Mouse (Mus musculus) forebrain, embryonic 16.5 days (tissue): Measurements from ENCODE around the gene Rpl15. TPM values are rescaled to one million over a fixed set of nuclear protein-coding genes. Genes with fewer than 3 reads are reported as not detected.
A peak's percentile ranks its signal among the peaks of the same experiment; 100 is the strongest.
"Not testable (repeated sequence)": the region's sequence is repeated elsewhere in the genome, so short reads cannot be mapped to it uniquely, and the experiment has no call there.

Experiments used
- ATAC-seq: fragments of 200-750 bp; cut with Nextera tagmentation; 2 replicates; pipeline ENCODE4 v1.8.0; 2017; ENCODE audit warnings: mild to moderate bottlenecking, moderate library complexity
- H3K27ac ChIP-seq: fragments of 300-500 bp; sonication (generic); 2 replicates; pipeline ENCODE4 v1.5.1; 2014; ENCODE audit warnings: low read length, control low read depth
- H3K27me3 ChIP-seq: fragments of 300-500 bp; sonication (generic); replicated peaks from 2 replicates; pipeline ENCODE4 v1.6.1; 2014; ENCODE audit warnings: low read length; ENCODE audit not compliant: control insufficient read depth, insufficient read depth
- H3K36me3 ChIP-seq: fragments of 300-500 bp; sonication (generic); 2 replicates; pipeline ENCODE4 v1.6.1; 2014; ENCODE audit not compliant: control insufficient read depth, insufficient read depth
- H3K4me1 ChIP-seq: fragments of 300-500 bp; sonication (generic); replicated peaks from 2 replicates; pipeline ENCODE4 v1.6.1; 2014; ENCODE audit warnings: low read length; ENCODE audit not compliant: control insufficient read depth, insufficient read depth
- H3K4me2 ChIP-seq: fragments of 300-500 bp; sonication (generic); 2 replicates; pipeline ENCODE4 v1.6.1; 2014; ENCODE audit warnings: mild to moderate bottlenecking, low read length, control low read depth
- H3K4me3 ChIP-seq: fragments of 300-500 bp; sonication (generic); replicated peaks from 2 replicates; pipeline ENCODE4 v1.5.1; 2014; ENCODE audit warnings: mild to moderate bottlenecking, low read length, control low read depth
- H3K9ac ChIP-seq: fragments of 300-500 bp; sonication (generic); replicated peaks from 2 replicates; pipeline ENCODE4 v1.6.1; 2014; ENCODE audit warnings: low read depth, low read length, control low read depth
- H3K9me3 ChIP-seq: fragments of 300-500 bp; sonication (generic); 2 replicates; pipeline ENCODE4 v1.6.1; 2016; ENCODE audit warnings: low read length; ENCODE audit not compliant: control insufficient read depth
- WGBS: fragments of 180-500 bp; shearing (Covaris S2); extraction: QIAGEN DNeasy Blood & Tissue Kit; methylation state at CpG from one replicate; pipeline ENCODE4 v1.1.7; 2014; 5-methylcytosine and 5-hydroxymethylcytosine counted together
- polyA plus RNA-seq: library from polyadenylated mRNA; unstranded; fragments of >200 nt; fragmentation: Nextera tagmentation; extraction: Ambion mirVana; gene quantifications from 2 replicates; pipeline ENCODE4 v1.2.1, GENCODE M21; 2015

Gene Rpl15
- polyA plus RNA-seq, 1 experiment from 2014 or later: 303 TPM

- WGBS: 96% methylated on average over 2 of the region's 2 CpGs
- H3K4me3 ChIP-seq, H3K9me3 ChIP-seq, H3K4me2 ChIP-seq, H3K27me3 ChIP-seq, H3K9ac ChIP-seq, H3K4me1 ChIP-seq, ATAC-seq, H3K27ac ChIP-seq, H3K36me3 ChIP-seq: not testable (repeated sequence)
Measured at GRCm38 (mm10) chr14:18236496-18237235, 34.5 kb downstream of the Rpl15 start.

- ATAC-seq: no peak
- WGBS: 70% methylated on average over 5 of the region's 5 CpGs
Measured at GRCm38 (mm10) chr14:18233981-18234960, 36.9 kb downstream of the Rpl15 start.

GRCm38 (mm10) chr14:18233076-18233475 is 38.1 kb downstream of the Rpl15 start:
- H3K36me3 ChIP-seq: no peaks in the 10 kb centered on the region
- no peaks in the 10 kb centered on the region for H3K9me3 ChIP-seq
- no peak for ATAC-seq
- WGBS: 70% methylated on average over 2 of the region's 2 CpGs
- H3K27ac ChIP-seq: no peak overlapping the region
- H3K9ac ChIP-seq: no peak overlapping the region
- no peak overlapping the region for H3K4me2 ChIP-seq
- peaks cover 6% of the 10 kb centered on the region; the same call in 1 of the 2 replicates for H3K4me1 ChIP-seq
- H3K27me3 ChIP-seq: no peaks in the 10 kb centered on the region
- no peak overlapping the region for H3K4me3 ChIP-seq

More at GRCm38 (mm10) chr14:18233981-18234960, 36.9 kb downstream of the Rpl15 start:
- H3K9ac ChIP-seq: no peak overlapping the region
- H3K4me3 ChIP-seq: no peak overlapping the region
- H3K4me2 ChIP-seq: no peak overlapping the region
- peaks cover 6% of the 10 kb centered on the region; the same call in 1 of the 2 replicates for H3K4me1 ChIP-seq
- no peaks in the 10 kb centered on the region for H3K36me3 ChIP-seq
- no peaks in the 10 kb centered on the region for H3K9me3 ChIP-seq
- no peaks in the 10 kb centered on the region for H3K27me3 ChIP-seq
- H3K27ac ChIP-seq: no peak overlapping the region

GRCm38 (mm10) chr14:18231866-18232265 is 39.3 kb downstream of the Rpl15 start:
- not testable (repeated sequence) for H3K4me1 ChIP-seq, H3K36me3 ChIP-seq, H3K4me2 ChIP-seq, H3K27me3 ChIP-seq, H3K9ac ChIP-seq, H3K4me3 ChIP-seq, H3K27ac ChIP-seq, H3K9me3 ChIP-seq, ATAC-seq
- 95% methylated on average over 8 of the region's 8 CpGs for WGBS

- H3K4me1 ChIP-seq, H3K9ac ChIP-seq, H3K4me2 ChIP-seq, H3K27me3 ChIP-seq, ATAC-seq, H3K36me3 ChIP-seq, H3K4me3 ChIP-seq, H3K27ac ChIP-seq, H3K9me3 ChIP-seq: not testable (repeated sequence)
- WGBS: 94% methylated on average over 10 of the region's 10 CpGs
Measured at GRCm38 (mm10) chr14:18229751-18230150, 41.4 kb downstream of the Rpl15 start.

GRCm38 (mm10) chr14:18226181-18226580 is 45.0 kb downstream of the Rpl15 start:
- not testable (repeated sequence) for H3K36me3 ChIP-seq, H3K27me3 ChIP-seq, H3K4me2 ChIP-seq, H3K27ac ChIP-seq, H3K4me1 ChIP-seq, H3K9me3 ChIP-seq, H3K4me3 ChIP-seq, H3K9ac ChIP-seq
- 34% methylated on average over 11 of the region's 11 CpGs for WGBS
- peak; percentile 40; the same call in 1 of the 2 replicates for ATAC-seq

- not testable (repeated sequence) for H3K4me3 ChIP-seq, H3K27ac ChIP-seq, H3K4me2 ChIP-seq, H3K9me3 ChIP-seq, H3K36me3 ChIP-seq, H3K4me1 ChIP-seq, H3K9ac ChIP-seq, H3K27me3 ChIP-seq, ATAC-seq
- 95% methylated on average over 11 of the region's 11 CpGs for WGBS
Measured at GRCm38 (mm10) chr14:18225431-18225830, 45.8 kb downstream of the Rpl15 start.

GRCm38 (mm10) chr14:18221977-18222376 is 49.2 kb downstream of the Rpl15 start:
- H3K4me2 ChIP-seq: no peak overlapping the region
- no peak overlapping the region for H3K4me3 ChIP-seq
- ATAC-seq: no peak
- H3K9me3 ChIP-seq: no peaks in the 10 kb centered on the region
- no peak overlapping the region for H3K27ac ChIP-seq
- H3K4me1 ChIP-seq: peaks cover 3% of the 10 kb centered on the region; the same call in 1 of the 2 replicates
- no peaks in the 10 kb centered on the region for H3K36me3 ChIP-seq
- 93% methylated on average over 6 of the region's 6 CpGs for WGBS
- no peaks in the 10 kb centered on the region for H3K27me3 ChIP-seq
- H3K9ac ChIP-seq: no peak overlapping the region
